Mouse (Mus musculus) hindbrain, embryonic 12.5 days (tissue): ENCODE results near the gene Elp5. TPM values are rescaled to one million over a fixed set of nuclear protein-coding genes. Genes with fewer than 3 reads are reported as not detected.
A peak's percentile ranks its signal among the peaks of the same experiment; 100 is the strongest.

Experiments used
- ATAC-seq: fragments of 200-750 bp; cut with Nextera tagmentation; 2 replicates; pipeline ENCODE4 v1.8.0; 2017; ENCODE audit warnings: moderate TSS enrichment; ENCODE audit not compliant: low FRiP score
- H3K27ac ChIP-seq: fragments of 300-500 bp; sonication (generic); 2 replicates; pipeline ENCODE4 v1.5.1; 2016; ENCODE audit warnings: mild to moderate bottlenecking
- H3K27me3 ChIP-seq: fragments of 300-500 bp; sonication (generic); 2 replicates; pipeline ENCODE4 v1.6.1; 2016; ENCODE audit warnings: mild to moderate bottlenecking
- H3K36me3 ChIP-seq: fragments of 300-500 bp; sonication (generic); 2 replicates; pipeline ENCODE4 v1.6.1; 2016; ENCODE audit warnings: mild to moderate bottlenecking
- H3K4me1 ChIP-seq: fragments of 300-500 bp; sonication (generic); 2 replicates; pipeline ENCODE4 v1.6.1; 2016
- H3K4me2 ChIP-seq: fragments of 300-500 bp; sonication (generic); replicated peaks from 2 replicates; pipeline ENCODE4 v1.6.1; 2016; ENCODE audit warnings: mild to moderate bottlenecking
- H3K4me3 ChIP-seq: fragments of 300-500 bp; sonication (generic); 2 replicates; pipeline ENCODE4 v1.5.1; 2016; ENCODE audit warnings: mild to moderate bottlenecking
- H3K9ac ChIP-seq: fragments of 300-500 bp; sonication (generic); 2 replicates; pipeline ENCODE4 v1.6.1; 2016; ENCODE audit warnings: mild to moderate bottlenecking, moderate library complexity
- H3K9me3 ChIP-seq: fragments of 300-500 bp; sonication (generic); replicated peaks from 2 replicates; pipeline ENCODE4 v1.6.1; 2016; ENCODE audit warnings: mild to moderate bottlenecking
- WGBS: fragments of 180-500 bp; shearing (Covaris S2); methylation state at CpG from one replicate; pipeline ENCODE4 v1.1.7; 2016; 5-methylcytosine and 5-hydroxymethylcytosine counted together
- polyA plus RNA-seq: library from polyadenylated mRNA; unstranded; fragments of >200 nt; fragmentation: Nextera tagmentation; extraction: Ambion mirVana; gene quantifications from 2 replicates; pipeline ENCODE4 v1.2.1, GENCODE M21; 2016

Elp5 gene
- polyA plus RNA-seq, 1 experiment from 2014 or later = 127 TPM

GRCm38 (mm10) chr11:69945997-69946891 is 36.1 kb downstream of the Elp5 start:
- no peaks in the 10 kb centered on the region for H3K9me3 ChIP-seq
- peak overlapping the region; percentile 57; the same call in 1 of the 2 replicates for H3K4me2 ChIP-seq
- H3K9ac ChIP-seq = no peak overlapping the region
- H3K4me3 ChIP-seq = peak overlapping the region; percentile 43; the same call in 1 of the 2 replicates
- H3K36me3 ChIP-seq = no peaks in the 10 kb centered on the region
- 91% methylated on average over 18 of the region's 18 CpGs for WGBS
- H3K4me1 ChIP-seq = peaks cover 13% of the 10 kb centered on the region
- no peaks in the 10 kb centered on the region for H3K27me3 ChIP-seq
- ATAC-seq = no peak
- no peak overlapping the region for H3K27ac ChIP-seq

GRCm38 (mm10) chr11:69945216-69945615 is 37.1 kb downstream of the Elp5 start:
- WGBS = 77% methylated on average over 13 of the region's 13 CpGs
- no peak for ATAC-seq
- Histone ChIP-seq H3K27me3 (no peaks in the 10 kb centered on the region), H3K27ac (no peak overlapping the region), H3K4me1 (peaks cover 16% of the 10 kb centered on the region), H3K4me2 (no peak overlapping the region), H3K9ac (no peak overlapping the region), H3K9me3 (no peaks in the 10 kb centered on the region), H3K36me3 (no peaks in the 10 kb centered on the region), H3K4me3 (no peak overlapping the region)

- 84% methylated on average over 4 of the region's 4 CpGs for WGBS
- H3K4me2 ChIP-seq = no peak overlapping the region
- H3K4me3 ChIP-seq = no peak overlapping the region
- H3K36me3 ChIP-seq = no peaks in the 10 kb centered on the region
- H3K27ac ChIP-seq = no peak overlapping the region
- no peaks in the 10 kb centered on the region for H3K9me3 ChIP-seq
- no peak for ATAC-seq
- peaks cover 13% of the 10 kb centered on the region for H3K4me1 ChIP-seq
- H3K9ac ChIP-seq = no peak overlapping the region
- peaks cover 42% of the 10 kb centered on the region for H3K27me3 ChIP-seq
Measured at GRCm38 (mm10) chr11:69940962-69941361, 41.4 kb downstream of the Elp5 start.

GRCm38 (mm10) chr11:69939731-69940130 is 42.6 kb downstream of the Elp5 start:
- no peak for ATAC-seq
- Histone ChIP-seq H3K9ac (no peak overlapping the region), H3K4me1 (peaks cover 16% of the 10 kb centered on the region), H3K27ac (no peak overlapping the region), H3K27me3 (peaks cover 53% of the 10 kb centered on the region), H3K36me3 (no peaks in the 10 kb centered on the region), H3K4me2 (no peak overlapping the region), H3K9me3 (no peaks in the 10 kb centered on the region), H3K4me3 (no peak overlapping the region)
- 96% methylated on average over 17 of the region's 17 CpGs for WGBS

GRCm38 (mm10) chr11:69939181-69939580 is 43.1 kb downstream of the Elp5 start:
- Histone ChIP-seq H3K36me3 (no peaks in the 10 kb centered on the region), H3K27me3 (peaks cover 56% of the 10 kb centered on the region), H3K9ac (no peak overlapping the region), H3K4me2 (no peak overlapping the region), H3K4me3 (no peak overlapping the region), H3K27ac (no peak overlapping the region), H3K4me1 (peaks cover 16% of the 10 kb centered on the region), H3K9me3 (no peaks in the 10 kb centered on the region)
- no peak for ATAC-seq
- WGBS = 64% methylated on average over 5 of the region's 5 CpGs

- Histone ChIP-seq H3K4me3 (no peak overlapping the region), H3K4me1 (peaks cover 16% of the 10 kb centered on the region), H3K36me3 (no peaks in the 10 kb centered on the region), H3K27ac (no peak overlapping the region), H3K27me3 (peaks cover 56% of the 10 kb centered on the region), H3K9me3 (no peaks in the 10 kb centered on the region), H3K9ac (no peak overlapping the region), H3K4me2 (no peak overlapping the region)
- 35% methylated on average over 9 of the region's 9 CpGs for WGBS
- no peak for ATAC-seq
Measured at GRCm38 (mm10) chr11:69938401-69938979, 43.8 kb downstream of the Elp5 start.

GRCm38 (mm10) chr11:69937834-69938233 is 44.5 kb downstream of the Elp5 start:
- Histone ChIP-seq H3K27ac (no peak overlapping the region), H3K36me3 (no peaks in the 10 kb centered on the region), H3K27me3 (peaks cover 56% of the 10 kb centered on the region), H3K9me3 (no peaks in the 10 kb centered on the region), H3K9ac (peak overlapping the region; percentile 13; the same call in 1 of the 2 replicates), H3K4me2 (no peak overlapping the region), H3K4me1 (peaks cover 16% of the 10 kb centered on the region), H3K4me3 (no peak overlapping the region)
- no peak for ATAC-seq
- 68% methylated on average over 5 of the region's 5 CpGs for WGBS

GRCm38 (mm10) chr11:69937385-69937784 is 44.9 kb downstream of the Elp5 start:
- no peak for ATAC-seq
- 44% methylated on average over 4 of the region's 4 CpGs for WGBS
- H3K9me3 ChIP-seq = no peaks in the 10 kb centered on the region
- H3K4me1 ChIP-seq = peaks cover 16% of the 10 kb centered on the region
- peaks cover 56% of the 10 kb centered on the region for H3K27me3 ChIP-seq
- H3K36me3 ChIP-seq = no peaks in the 10 kb centered on the region
- H3K27ac ChIP-seq = no peak overlapping the region
- H3K9ac ChIP-seq = no peak overlapping the region
- H3K4me2 ChIP-seq = no peak overlapping the region
- no peak overlapping the region for H3K4me3 ChIP-seq

GRCm38 (mm10) chr11:69936714-69937347 is 45.5 kb downstream of the Elp5 start:
- no peak overlapping the region for H3K9ac ChIP-seq
- WGBS = 43% methylated on average over 9 of the region's 9 CpGs
- no peaks in the 10 kb centered on the region for H3K36me3 ChIP-seq
- H3K4me3 ChIP-seq = peak overlapping the region; percentile 63
- peak overlapping the region; percentile 100 for H3K4me2 ChIP-seq
- ATAC-seq = no peak
- peaks cover 56% of the 10 kb centered on the region for H3K27me3 ChIP-seq
- peaks cover 16% of the 10 kb centered on the region for H3K4me1 ChIP-seq
- H3K27ac ChIP-seq = no peak overlapping the region
- no peaks in the 10 kb centered on the region for H3K9me3 ChIP-seq

- no peaks in the 10 kb centered on the region for H3K9me3 ChIP-seq
- H3K4me1 ChIP-seq = peaks cover 16% of the 10 kb centered on the region
- H3K27me3 ChIP-seq = peaks cover 56% of the 10 kb centered on the region
- peak overlapping the region; percentile 100 for H3K4me2 ChIP-seq
- peak overlapping the region; percentile 63 for H3K4me3 ChIP-seq
- H3K27ac ChIP-seq = no peak overlapping the region
- ATAC-seq = no peak
- no peaks in the 10 kb centered on the region for H3K36me3 ChIP-seq
- H3K9ac ChIP-seq = peak overlapping the region; percentile 81
- 2% methylated on average over 30 of the region's 30 CpGs for WGBS
Measured at GRCm38 (mm10) chr11:69936156-69936555, 46.2 kb downstream of the Elp5 start.

GRCm38 (mm10) chr11:69935137-69935879 is 47.0 kb downstream of the Elp5 start, which contains the start of gene Ybx2:
TSS of gene Ybx2 (plus strand) at chr11:69935796.
- H3K9me3 ChIP-seq = no peaks in the 10 kb centered on the region
- peak; percentile 91 for ATAC-seq
- 3% methylated on average over 38 of the region's 62 CpGs for WGBS
- peak within 1 kb of the TSS; percentile 63 for H3K4me3 ChIP-seq
- H3K27ac ChIP-seq = no peak within 1 kb of the TSS
- no peaks in the 10 kb centered on the region for H3K36me3 ChIP-seq
- H3K4me2 ChIP-seq = peak within 1 kb of the TSS; percentile 100
- H3K9ac ChIP-seq = peak within 1 kb of the TSS; percentile 81
- H3K4me1 ChIP-seq = peaks cover 13% of the 10 kb centered on the region
- peaks cover 56% of the 10 kb centered on the region for H3K27me3 ChIP-seq

GRCm38 (mm10) chr11:69934681-69935080 is 47.6 kb downstream of the Elp5 start:
- H3K36me3 ChIP-seq = no peaks in the 10 kb centered on the region
- no peak overlapping the region for H3K4me3 ChIP-seq
- no peak for ATAC-seq
- whole genome bisulfite sequencing = 23% methylated on average over 6 of the region's 6 CpGs
- H3K4me2 ChIP-seq = peak overlapping the region; percentile 43; the same call in 1 of the 2 replicates
- no peak overlapping the region for H3K27ac ChIP-seq
- H3K4me1 ChIP-seq = peaks cover 13% of the 10 kb centered on the region
- peaks cover 52% of the 10 kb centered on the region for H3K27me3 ChIP-seq
- H3K9me3 ChIP-seq = no peaks in the 10 kb centered on the region
- no peak overlapping the region for H3K9ac ChIP-seq
